ENCODE assay signal across 8 mouse cellular contexts in the genomic region with DNA sequence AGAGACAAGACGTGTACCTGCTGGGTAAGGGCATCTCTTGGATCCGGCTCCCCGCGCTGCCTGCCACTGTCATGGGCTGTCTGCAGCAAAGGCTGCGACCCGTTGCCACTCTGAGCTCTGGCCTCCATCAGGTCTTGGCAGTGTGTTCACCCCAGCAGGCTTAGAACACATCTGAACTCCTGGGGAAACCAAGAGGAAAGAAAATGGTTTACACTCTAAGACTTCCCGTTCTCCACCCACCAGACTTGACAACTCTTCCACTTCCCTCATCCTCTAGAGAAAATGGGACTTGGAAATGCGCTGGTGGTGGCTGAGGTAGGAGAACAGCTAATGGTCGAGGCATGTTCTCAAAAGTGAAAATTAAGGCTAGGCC. TPM values are rescaled to one million over a fixed set of nuclear protein-coding genes. Genes with fewer than 3 reads are reported as not detected.
DNase-seq lines count a peak whose midpoint lies in the region; ATAC-seq and TF ChIP-seq lines count a peak whose summit lies in the region.

No protein-coding gene starts in this region.

- H3K27ac ChIP-seq in heart, postnatal 0 days (ENCODE audit: low read depth): peak overlapping the region; percentile 99
- H3K27ac ChIP-seq in midbrain, embryonic 16.5 days (ENCODE audit: low read length): peak overlapping the region; percentile 30

- no peaks in the 10 kb centered on the region for H3K9me3 ChIP-seq in heart, postnatal 0 days (replicated peaks; ENCODE audit: control insufficient read depth, low read length)
- H3K9me3 ChIP-seq in midbrain, embryonic 16.5 days (replicated peaks; ENCODE audit: control insufficient read depth, low read length, poor library complexity, severe bottlenecking): no peaks in the 10 kb centered on the region

- WGBS in heart, postnatal 0 days: 17% methylated on average over 9 of the region's 9 CpGs
- WGBS in midbrain, embryonic 16.5 days: 24% methylated on average over 9 of the region's 9 CpGs

- H3K27me3 ChIP-seq in heart, postnatal 0 days (ENCODE audit: control insufficient read depth, insufficient read depth, low read length): no peaks in the 10 kb centered on the region
- H3K27me3 ChIP-seq in midbrain, embryonic 16.5 days (ENCODE audit: control insufficient read depth, insufficient read depth, low read depth, low read length): no peaks in the 10 kb centered on the region

- TF ChIP-seq EP300 in heart, postnatal 0 days (IDR thresholded peaks at IDR 0.05; ENCODE audit: low read depth): no peak

- peaks cover 11% of the 10 kb centered on the region; the same call in 1 of the 2 replicates for H3K36me3 ChIP-seq in heart, postnatal 0 days (replicated peaks; ENCODE audit: control insufficient read depth, insufficient read depth, low read length)
- H3K36me3 ChIP-seq in midbrain, embryonic 16.5 days (ENCODE audit: control insufficient read depth, insufficient read depth, low read length): no peaks in the 10 kb centered on the region

- 0 out of 2 replicates have a peak, but pooled peaks have one; percentile 8 for ATAC-seq in frontal cortex, adult (ENCODE audit: low TSS enrichment)
- no peak for ATAC-seq in heart, postnatal 0 days (ENCODE audit: insufficient read depth, low read depth)
- no peak for ATAC-seq in midbrain, embryonic 16.5 days

- no peak for DNase-seq in frontal cortex, postnatal 36 days (ENCODE audit: low spot score in 2 of 2)
- DNase-seq in urinary bladder, postnatal 14 days (ENCODE audit: low spot score): peak; percentile 16
- DNase-seq in urinary bladder, adult 2 months (ENCODE audit: low spot score): no peak
- DNase-seq in heart, postnatal 0 days (ENCODE audit: low spot score): peak; percentile 44
- peak; percentile 20 to 29 for DNase-seq in left cerebral cortex, postnatal 14 days (ENCODE audit: low spot score in 2 of 2)
- no peak for DNase-seq in T-cell, adult 2 months (ENCODE audit: low spot score)

- peak overlapping the region; percentile 86 for H3K4me2 ChIP-seq in heart, postnatal 0 days (ENCODE audit: low read depth, low read length)
- peak overlapping the region; percentile 80 for H3K4me2 ChIP-seq in midbrain, embryonic 16.5 days (ENCODE audit: low read length)

- no peak for TF ChIP-seq CTCF in heart, postnatal 0 days (IDR thresholded peaks at IDR 0.05; ENCODE audit: low read depth)

- intact Hi-C loops in left cerebral cortex, postnatal 14 days (cut with DNase I): loop anchor here (10.0 kb wide), 1 partner anchor 611 kb away; no protein-coding TSS in a partner anchor

- peaks cover 17% of the 10 kb centered on the region for H3K4me1 ChIP-seq in heart, postnatal 0 days (ENCODE audit: control insufficient read depth, insufficient read depth)
- H3K4me1 ChIP-seq in midbrain, embryonic 16.5 days (ENCODE audit: control insufficient read depth, insufficient read depth, low read length): peaks cover 14% of the 10 kb centered on the region

- peak overlapping the region; percentile 91 for H3K4me3 ChIP-seq in heart, postnatal 0 days (ENCODE audit: low read depth, low read length)
- H3K4me3 ChIP-seq in midbrain, embryonic 16.5 days (ENCODE audit: low read depth, low read length): peak overlapping the region; percentile 65

- peak overlapping the region; percentile 97 for H3K9ac ChIP-seq in heart, postnatal 0 days (replicated peaks; ENCODE audit: low read depth, low read length)
- peak overlapping the region; percentile 55 for H3K9ac ChIP-seq in midbrain, embryonic 16.5 days (ENCODE audit: low read depth, low read length)

RNA-seq across cellular contexts. Expression of a gene that starts 3.0 kb away (rescaled TPM):
- 9.2 and 13.9 TPM in 2 replicates for polyA plus RNA-seq in urinary bladder, adult 2 months (2012; rRNA removed)
- total RNA-seq in heart, postnatal 0 days (2014; rRNA removed; ENCODE audit: low replicate concordance): 30.3 and 39.8 TPM in 2 replicates
- polyA plus RNA-seq in heart, postnatal 0 days (2015; fragmentation: Nextera tagmentation; extraction: Ambion mirVana): 69.7 and 73.9 TPM in 2 replicates
- total RNA-seq in left cerebral cortex, postnatal 14 days (2021): 10 to 100 TPM; 76.6 to 90.0 TPM
- polyA plus RNA-seq in midbrain, embryonic 16.5 days (2015; fragmentation: Nextera tagmentation; extraction: Ambion mirVana): 30.4 and 31.0 TPM in 2 replicates

Comparison
In these comparisons a context has a peak if more than half of its experiments do, and no peak if none do; other contexts are left out.
1. DNase-seq: peak in urinary bladder, postnatal 14 days (single experiment), heart, postnatal 0 days (single experiment) and left cerebral cortex, postnatal 14 days (2 of 2); none in frontal cortex, postnatal 36 days (0 of 2), urinary bladder, adult 2 months (single experiment) and T-cell, adult 2 months (single experiment).